Mouse (Mus musculus): ENCODE measurements at regions not wholly inside any gene's neighbourhood (a gene's known extent, or its start where the extent isn't known, plus 50 kb on each side); places are given as distances from the start of the nearest gene placed in this dataset.
"Not testable (repeated sequence)": the region's sequence is repeated elsewhere in the genome, so short reads cannot be mapped to it uniquely, and the experiment has no call there.

GRCm38 (mm10) chr10:19505979-19506378 lies 85.8 kb upstream of the Ifngr1 start:
- Histone ChIP-seq H3K27ac (ENCODE audit: low read length) (no peak overlapping the region), H3K9ac (replicated peaks; ENCODE audit: low read depth, low read length) (no peak overlapping the region), H3K27me3 (replicated peaks; ENCODE audit: control insufficient read depth, insufficient read depth, low read length) (0 out of 2 replicates have a peak, but pooled peaks cover 5% of the 10 kb centered on the region), H3K4me2 (ENCODE audit: low read length) (no peak overlapping the region), H3K4me1 (replicated peaks; ENCODE audit: control insufficient read depth, insufficient read depth, low read length) (peaks cover 9% of the 10 kb centered on the region), H3K36me3 (ENCODE audit: control insufficient read depth, insufficient read depth) (no peaks in the 10 kb centered on the region), H3K9me3 (ENCODE audit: control insufficient read depth, low read length) (no peaks in the 10 kb centered on the region), H3K4me3 (replicated peaks; ENCODE audit: low read length) (no peak overlapping the region)
- ATAC-seq = no peak
- 84% methylated on average over 6 of the region's 6 CpGs for WGBS

- Histone ChIP-seq H3K4me2 (ENCODE audit: low read length) (no peak overlapping the region), H3K9me3 (ENCODE audit: control insufficient read depth, low read length) (no peaks in the 10 kb centered on the region), H3K27ac (ENCODE audit: low read length) (no peak overlapping the region), H3K4me1 (replicated peaks; ENCODE audit: control insufficient read depth, insufficient read depth, low read length) (peaks cover 14% of the 10 kb centered on the region), H3K27me3 (replicated peaks; ENCODE audit: control insufficient read depth, insufficient read depth, low read length) (0 out of 2 replicates have a peak, but pooled peaks cover 5% of the 10 kb centered on the region), H3K4me3 (replicated peaks; ENCODE audit: low read length) (no peak overlapping the region), H3K9ac (replicated peaks; ENCODE audit: low read depth, low read length) (no peak overlapping the region), H3K36me3 (ENCODE audit: control insufficient read depth, insufficient read depth) (no peaks in the 10 kb centered on the region)
- no peak for ATAC-seq
Measured at GRCm38 (mm10) chr10:19506434-19506833, 85.3 kb upstream of the Ifngr1 start.

- H3K27me3 ChIP-seq (replicated peaks; ENCODE audit: control insufficient read depth, insufficient read depth, low read length) = 0 out of 2 replicates have a peak, but pooled peaks cover 5% of the 10 kb centered on the region
- no peak overlapping the region for H3K4me2 ChIP-seq (ENCODE audit: low read length)
- no peak overlapping the region for H3K4me3 ChIP-seq (replicated peaks; ENCODE audit: low read length)
- ATAC-seq = no peak
- 86% methylated on average over 5 of the region's 5 CpGs for WGBS
- peaks cover 14% of the 10 kb centered on the region for H3K4me1 ChIP-seq (replicated peaks; ENCODE audit: control insufficient read depth, insufficient read depth, low read length)
- no peak overlapping the region for H3K27ac ChIP-seq (ENCODE audit: low read length)
- no peaks in the 10 kb centered on the region for H3K9me3 ChIP-seq (ENCODE audit: control insufficient read depth, low read length)
- H3K9ac ChIP-seq (replicated peaks; ENCODE audit: low read depth, low read length) = no peak overlapping the region
- H3K36me3 ChIP-seq (ENCODE audit: control insufficient read depth, insufficient read depth) = no peaks in the 10 kb centered on the region
Measured at GRCm38 (mm10) chr10:19508221-19508745, 83.5 kb upstream of the Ifngr1 start.

- Histone ChIP-seq H3K9ac (replicated peaks; ENCODE audit: low read depth, low read length) (no peak overlapping the region), H3K27me3 (replicated peaks; ENCODE audit: control insufficient read depth, insufficient read depth, low read length) (0 out of 2 replicates have a peak, but pooled peaks cover 5% of the 10 kb centered on the region), H3K4me2 (ENCODE audit: low read length) (no peak overlapping the region), H3K27ac (ENCODE audit: low read length) (no peak overlapping the region), H3K36me3 (ENCODE audit: control insufficient read depth, insufficient read depth) (no peaks in the 10 kb centered on the region), H3K4me1 (replicated peaks; ENCODE audit: control insufficient read depth, insufficient read depth, low read length) (peaks cover 14% of the 10 kb centered on the region), H3K9me3 (ENCODE audit: control insufficient read depth, low read length) (no peaks in the 10 kb centered on the region), H3K4me3 (replicated peaks; ENCODE audit: low read length) (no peak overlapping the region)
- 35% methylated on average over 10 of the region's 10 CpGs for WGBS
- ATAC-seq = peak; percentile 33; the same call in 1 of the 2 replicates
Measured at GRCm38 (mm10) chr10:19510047-19510446, 81.7 kb upstream of the Ifngr1 start.

- H3K4me3 ChIP-seq (replicated peaks; ENCODE audit: low read length); H3K9me3 ChIP-seq (ENCODE audit: control insufficient read depth, low read length); H3K27me3 ChIP-seq (replicated peaks; ENCODE audit: control insufficient read depth, insufficient read depth, low read length); H3K27ac ChIP-seq (ENCODE audit: low read length); ATAC-seq; H3K36me3 ChIP-seq (ENCODE audit: control insufficient read depth, insufficient read depth); H3K9ac ChIP-seq (replicated peaks; ENCODE audit: low read depth, low read length); H3K4me2 ChIP-seq (ENCODE audit: low read length): not testable (repeated sequence)
- peaks cover 14% of the 10 kb centered on the region for H3K4me1 ChIP-seq (replicated peaks; ENCODE audit: control insufficient read depth, insufficient read depth, low read length)
Measured at GRCm38 (mm10) chr10:19514366-19514765, 77.4 kb upstream of the Ifngr1 start.

GRCm38 (mm10) chr10:19514837-19515236 lies 76.9 kb upstream of the Ifngr1 start:
- Histone ChIP-seq H3K4me2 (ENCODE audit: low read length) (no peak overlapping the region), H3K36me3 (ENCODE audit: control insufficient read depth, insufficient read depth) (no peaks in the 10 kb centered on the region), H3K9me3 (ENCODE audit: control insufficient read depth, low read length) (no peaks in the 10 kb centered on the region), H3K27me3 (replicated peaks; ENCODE audit: control insufficient read depth, insufficient read depth, low read length) (no peaks in the 10 kb centered on the region), H3K4me1 (replicated peaks; ENCODE audit: control insufficient read depth, insufficient read depth, low read length) (peaks cover 14% of the 10 kb centered on the region), H3K27ac (ENCODE audit: low read length) (no peak overlapping the region), H3K9ac (replicated peaks; ENCODE audit: low read depth, low read length) (no peak overlapping the region), H3K4me3 (replicated peaks; ENCODE audit: low read length) (no peak overlapping the region)
- 93% methylated on average over 2 of the region's 2 CpGs for WGBS
- no peak for ATAC-seq

- no peak overlapping the region for H3K9ac ChIP-seq (replicated peaks; ENCODE audit: low read depth, low read length)
- ATAC-seq = no peak
- H3K4me3 ChIP-seq (replicated peaks; ENCODE audit: low read length) = no peak overlapping the region
- H3K27ac ChIP-seq (ENCODE audit: low read length) = no peak overlapping the region
- H3K36me3 ChIP-seq (ENCODE audit: control insufficient read depth, insufficient read depth) = no peaks in the 10 kb centered on the region
- peaks cover 4% of the 10 kb centered on the region for H3K4me1 ChIP-seq (replicated peaks; ENCODE audit: control insufficient read depth, insufficient read depth, low read length)
- H3K9me3 ChIP-seq (ENCODE audit: control insufficient read depth, low read length) = no peaks in the 10 kb centered on the region
- H3K27me3 ChIP-seq (replicated peaks; ENCODE audit: control insufficient read depth, insufficient read depth, low read length) = no peaks in the 10 kb centered on the region
- 98% methylated on average over 3 of the region's 3 CpGs for WGBS
- H3K4me2 ChIP-seq (ENCODE audit: low read length) = no peak overlapping the region
Measured at GRCm38 (mm10) chr10:19516011-19516410, 75.7 kb upstream of the Ifngr1 start.

GRCm38 (mm10) chr10:19517093-19517492 lies 74.7 kb upstream of the Ifngr1 start:
- Histone ChIP-seq H3K4me3 (replicated peaks; ENCODE audit: low read length) (no peak overlapping the region), H3K27ac (ENCODE audit: low read length) (no peak overlapping the region), H3K27me3 (replicated peaks; ENCODE audit: control insufficient read depth, insufficient read depth, low read length) (no peaks in the 10 kb centered on the region), H3K9me3 (ENCODE audit: control insufficient read depth, low read length) (no peaks in the 10 kb centered on the region), H3K4me2 (ENCODE audit: low read length) (no peak overlapping the region), H3K36me3 (ENCODE audit: control insufficient read depth, insufficient read depth) (no peaks in the 10 kb centered on the region), H3K9ac (replicated peaks; ENCODE audit: low read depth, low read length) (no peak overlapping the region), H3K4me1 (replicated peaks; ENCODE audit: control insufficient read depth, insufficient read depth, low read length) (no peaks in the 10 kb centered on the region)
- WGBS = 85% methylated on average over 2 of the region's 2 CpGs
- no peak for ATAC-seq

GRCm38 (mm10) chr10:19518763-19519162 lies 73.0 kb upstream of the Ifngr1 start:
- no peaks in the 10 kb centered on the region for H3K9me3 ChIP-seq (ENCODE audit: control insufficient read depth, low read length)
- H3K27me3 ChIP-seq (replicated peaks; ENCODE audit: control insufficient read depth, insufficient read depth, low read length) = no peaks in the 10 kb centered on the region
- ATAC-seq = no peak
- no peaks in the 10 kb centered on the region for H3K36me3 ChIP-seq (ENCODE audit: control insufficient read depth, insufficient read depth)
- H3K4me2 ChIP-seq (ENCODE audit: low read length) = no peak overlapping the region
- no peak overlapping the region for H3K27ac ChIP-seq (ENCODE audit: low read length)
- 14% methylated on average over 6 of the region's 6 CpGs for WGBS
- no peak overlapping the region for H3K4me3 ChIP-seq (replicated peaks; ENCODE audit: low read length)
- no peak overlapping the region for H3K9ac ChIP-seq (replicated peaks; ENCODE audit: low read depth, low read length)
- no peaks in the 10 kb centered on the region for H3K4me1 ChIP-seq (replicated peaks; ENCODE audit: control insufficient read depth, insufficient read depth, low read length)

GRCm38 (mm10) chr10:19522198-19522597 lies 69.6 kb upstream of the Ifngr1 start:
- no peaks in the 10 kb centered on the region for H3K9me3 ChIP-seq (ENCODE audit: control insufficient read depth, low read length)
- no peak overlapping the region for H3K4me2 ChIP-seq (ENCODE audit: low read length)
- 65% methylated on average over 2 of the region's 2 CpGs for WGBS
- no peak overlapping the region for H3K27ac ChIP-seq (ENCODE audit: low read length)
- no peak for ATAC-seq
- H3K4me3 ChIP-seq (replicated peaks; ENCODE audit: low read length) = no peak overlapping the region
- H3K27me3 ChIP-seq (replicated peaks; ENCODE audit: control insufficient read depth, insufficient read depth, low read length) = no peaks in the 10 kb centered on the region
- H3K4me1 ChIP-seq (replicated peaks; ENCODE audit: control insufficient read depth, insufficient read depth, low read length) = no peaks in the 10 kb centered on the region
- H3K36me3 ChIP-seq (ENCODE audit: control insufficient read depth, insufficient read depth) = no peaks in the 10 kb centered on the region
- H3K9ac ChIP-seq (replicated peaks; ENCODE audit: low read depth, low read length) = no peak overlapping the region
